Mouse (Mus musculus) embryonic facial prominence, embryonic 12.5 days (tissue): ENCODE measurements around the gene Cul7. TPM values are rescaled to one million over a fixed set of nuclear protein-coding genes. Genes with fewer than 3 reads are reported as not detected.

Experiments used
- ATAC-seq: fragments of 200-750 bp; cut with Nextera tagmentation; 2 replicates; pipeline ENCODE4 v1.8.0; 2017; ENCODE audit not compliant: insufficient number of reproducible peaks, insufficient read depth, low FRiP score, low TSS enrichment
- H3K27ac ChIP-seq: fragments of 300-500 bp; sonication (generic); 2 replicates; pipeline ENCODE4 v1.5.1; 2016; ENCODE audit warnings: mild to moderate bottlenecking
- H3K27me3 ChIP-seq: fragments of 300-500 bp; sonication (generic); 2 replicates; pipeline ENCODE4 v1.6.1; 2016; ENCODE audit warnings: mild to moderate bottlenecking, moderate library complexity
- H3K36me3 ChIP-seq: fragments of 300-500 bp; sonication (generic); 2 replicates; pipeline ENCODE4 v1.6.1; 2016; ENCODE audit warnings: mild to moderate bottlenecking
- H3K4me1 ChIP-seq: fragments of 300-500 bp; sonication (generic); 2 replicates; pipeline ENCODE4 v1.6.1; 2016
- H3K4me2 ChIP-seq: fragments of 300-500 bp; sonication (generic); replicated peaks from 2 replicates; pipeline ENCODE4 v1.6.1; 2016; ENCODE audit warnings: mild to moderate bottlenecking, moderate library complexity
- H3K4me3 ChIP-seq: fragments of 300-500 bp; sonication (generic); 2 replicates; pipeline ENCODE4 v1.5.1; 2016; ENCODE audit warnings: mild to moderate bottlenecking
- H3K9ac ChIP-seq: fragments of 300-500 bp; sonication (generic); 2 replicates; pipeline ENCODE4 v1.6.1; 2016; ENCODE audit warnings: mild to moderate bottlenecking, moderate library complexity
- H3K9me3 ChIP-seq: fragments of 300-500 bp; sonication (generic); 2 replicates; pipeline ENCODE4 v1.6.1; 2016; ENCODE audit warnings: mild to moderate bottlenecking, moderate library complexity
- WGBS: fragments of 180-500 bp; shearing (Covaris S2); methylation state at CpG from one replicate; pipeline ENCODE4 v1.1.7; 2016; 5-methylcytosine and 5-hydroxymethylcytosine counted together
- polyA plus RNA-seq: library from polyadenylated mRNA; unstranded; fragments of >200 nt; fragmentation: Nextera tagmentation; extraction: Ambion mirVana; gene quantifications from 2 replicates; pipeline ENCODE4 v1.2.1, GENCODE M21; 2016

Gene Cul7
- polyA plus RNA-seq, 1 experiment from 2014 or later = 57.3 TPM

DNA sequence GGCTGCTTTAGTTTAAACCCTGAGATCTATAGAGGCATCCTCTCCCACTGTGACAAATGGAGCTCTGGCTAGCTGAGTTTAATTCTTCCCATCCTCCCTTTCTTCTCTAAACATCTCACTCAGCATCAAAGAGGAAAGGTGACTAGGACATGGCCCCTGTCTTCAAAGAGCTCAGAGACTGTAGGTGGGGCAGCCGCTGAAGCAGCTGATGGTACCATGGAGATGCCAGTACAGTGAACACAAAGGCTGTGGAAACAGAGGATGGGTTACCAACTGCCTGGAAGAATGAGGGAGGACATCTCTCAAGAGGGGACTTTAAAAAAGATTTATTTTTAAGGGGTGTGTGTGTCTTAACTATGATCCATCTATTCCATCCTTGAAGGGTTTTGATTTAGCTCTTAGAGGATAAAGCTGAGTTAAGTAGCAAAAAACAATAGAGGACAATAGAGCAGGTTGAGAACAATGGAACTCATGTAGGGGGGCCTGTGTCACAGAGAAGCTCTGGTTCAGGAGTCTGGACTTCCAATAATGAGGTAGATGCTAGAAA, 44.5 kb downstream of the Cul7 start:
- no peak overlapping the region for H3K27ac ChIP-seq
- no peaks in the 10 kb centered on the region for H3K27me3 ChIP-seq
- H3K36me3 ChIP-seq = peaks cover 47% of the 10 kb centered on the region
- ATAC-seq = no peak
- WGBS = 97% methylated on average over 1 of the region's 1 CpGs
- H3K4me2 ChIP-seq = no peak overlapping the region
- no peaks in the 10 kb centered on the region for H3K4me1 ChIP-seq
- H3K4me3 ChIP-seq = no peak overlapping the region
- H3K9me3 ChIP-seq = no peaks in the 10 kb centered on the region
- H3K9ac ChIP-seq = no peak overlapping the region

GRCm38 (mm10) chr17:46698515-46698914, 48.4 kb downstream of the Cul7 start:
- no peaks in the 10 kb centered on the region for H3K27me3 ChIP-seq
- no peak for ATAC-seq
- H3K9ac ChIP-seq = no peak overlapping the region
- peaks cover 41% of the 10 kb centered on the region for H3K36me3 ChIP-seq
- no peak overlapping the region for H3K4me2 ChIP-seq
- no peak overlapping the region for H3K4me3 ChIP-seq
- H3K9me3 ChIP-seq = no peaks in the 10 kb centered on the region
- peaks cover 17% of the 10 kb centered on the region for H3K4me1 ChIP-seq
- WGBS = 88% methylated on average over 6 of the region's 6 CpGs
- no peak overlapping the region for H3K27ac ChIP-seq

DNA sequence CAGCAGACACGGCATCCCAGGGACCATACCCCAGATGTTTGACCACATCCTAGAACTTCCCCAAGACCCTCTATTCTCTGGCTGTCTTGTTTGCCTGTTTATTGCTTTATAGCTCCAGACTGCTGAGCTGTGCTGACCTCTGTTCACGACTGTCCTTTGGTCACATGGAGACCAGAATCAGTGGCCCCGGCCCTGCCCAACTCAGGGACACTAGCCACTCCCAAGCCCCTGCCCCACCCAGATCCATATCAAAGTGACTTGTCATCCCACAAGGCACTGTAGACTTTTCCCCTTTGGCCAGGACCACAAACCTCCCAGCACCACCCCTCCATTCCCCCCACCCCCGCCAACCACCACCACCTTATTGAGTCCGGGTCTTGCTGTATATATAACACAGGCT, 49.1 kb downstream of the Cul7 start:
- no peak overlapping the region for H3K9ac ChIP-seq
- no peaks in the 10 kb centered on the region for H3K9me3 ChIP-seq
- no peak for ATAC-seq
- H3K4me2 ChIP-seq = no peak overlapping the region
- H3K36me3 ChIP-seq = peaks cover 38% of the 10 kb centered on the region
- no peak overlapping the region for H3K27ac ChIP-seq
- H3K27me3 ChIP-seq = no peaks in the 10 kb centered on the region
- H3K4me1 ChIP-seq = peaks cover 24% of the 10 kb centered on the region
- H3K4me3 ChIP-seq = no peak overlapping the region
- WGBS = 82% methylated on average over 5 of the region's 5 CpGs

- no peak overlapping the region for H3K4me2 ChIP-seq
- peaks cover 38% of the 10 kb centered on the region for H3K36me3 ChIP-seq
- H3K27ac ChIP-seq = no peak overlapping the region
- H3K9ac ChIP-seq = no peak overlapping the region
- ATAC-seq = no peak
- peaks cover 24% of the 10 kb centered on the region for H3K4me1 ChIP-seq
- no peaks in the 10 kb centered on the region for H3K9me3 ChIP-seq
- no peaks in the 10 kb centered on the region for H3K27me3 ChIP-seq
- H3K4me3 ChIP-seq = no peak overlapping the region
- WGBS = 92% methylated on average over 3 of the region's 3 CpGs
These were observed 49.8 kb downstream of the Cul7 start for GRCm38 (mm10) chr17:46699912-46700311.

- no peak for ATAC-seq
- H3K9ac ChIP-seq = peak overlapping the region; percentile 31; the same call in 1 of the 2 replicates
- 86% methylated on average over 12 of the region's 12 CpGs for WGBS
- no peak overlapping the region; the same call in 1 of the 2 replicates for H3K4me2 ChIP-seq
- no peaks in the 10 kb centered on the region for H3K27me3 ChIP-seq
- no peaks in the 10 kb centered on the region for H3K9me3 ChIP-seq
- peak overlapping the region; percentile 46; the same call in 1 of the 2 replicates for H3K27ac ChIP-seq
- peaks cover 33% of the 10 kb centered on the region for H3K36me3 ChIP-seq
- peaks cover 34% of the 10 kb centered on the region for H3K4me1 ChIP-seq
- H3K4me3 ChIP-seq = no peak overlapping the region
These were observed 51.4 kb downstream of the Cul7 start for GRCm38 (mm10) chr17:46701489-46701888.

DNA sequence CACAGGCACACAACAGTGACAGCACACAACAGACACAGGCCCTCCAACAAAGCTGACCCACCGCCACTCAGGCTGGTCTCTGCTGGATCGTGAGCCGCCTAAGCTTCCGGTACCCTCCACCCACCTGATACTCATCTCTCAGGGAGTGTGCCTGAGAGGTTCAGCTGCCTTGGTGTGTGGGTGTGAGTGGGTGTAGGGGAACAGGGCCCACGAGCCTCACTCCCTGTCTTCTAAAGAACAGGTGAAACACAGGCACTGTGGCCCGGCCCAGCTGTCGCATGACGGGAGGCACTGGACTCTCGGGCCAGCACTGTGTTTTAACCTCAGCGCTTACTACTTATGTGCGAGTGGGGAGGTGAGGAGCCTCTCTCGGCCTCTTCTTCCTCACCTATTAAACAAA, 52.0 kb downstream of the Cul7 start:
- Histone ChIP-seq H3K9ac (0 out of 2 replicates have a peak overlapping the region, but pooled peaks have one; percentile 31), H3K9me3 (no peaks in the 10 kb centered on the region), H3K27me3 (no peaks in the 10 kb centered on the region), H3K27ac (no peak overlapping the region), H3K36me3 (peaks cover 32% of the 10 kb centered on the region), H3K4me3 (no peak overlapping the region), H3K4me1 (peaks cover 35% of the 10 kb centered on the region), H3K4me2 (no peak overlapping the region; the same call in 1 of the 2 replicates)
- WGBS = 90% methylated on average over 12 of the region's 12 CpGs
- no peak for ATAC-seq

DNA sequence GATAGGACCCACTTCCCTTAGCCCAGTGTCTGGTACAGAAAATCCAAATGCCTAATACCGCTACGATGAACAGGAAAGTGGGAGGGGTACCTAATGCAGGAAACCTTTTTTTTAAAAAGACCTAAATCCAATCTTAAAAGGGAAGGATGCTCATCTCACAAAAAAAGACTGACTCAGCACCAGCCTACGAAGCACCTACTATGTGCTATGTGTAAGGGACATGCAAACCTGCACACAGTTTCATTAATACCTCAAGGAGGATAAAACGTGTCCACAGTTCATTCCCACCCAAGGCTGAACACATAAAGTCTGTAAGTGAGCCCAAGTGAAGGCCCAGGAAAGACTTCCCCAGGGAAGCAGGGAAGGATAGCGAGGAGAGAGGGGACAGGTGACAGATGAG, 52.4 kb downstream of the Cul7 start:
- Histone ChIP-seq H3K27ac (no peak overlapping the region), H3K4me3 (0 out of 2 replicates have a peak overlapping the region, but pooled peaks have one; percentile 89), H3K9me3 (no peaks in the 10 kb centered on the region), H3K9ac (peak overlapping the region; percentile 96; the same call in 1 of the 2 replicates), H3K27me3 (no peaks in the 10 kb centered on the region), H3K4me1 (peaks cover 35% of the 10 kb centered on the region), H3K36me3 (peaks cover 28% of the 10 kb centered on the region), H3K4me2 (peak overlapping the region; percentile 86)
- no peak for ATAC-seq
- 86% methylated on average over 5 of the region's 5 CpGs for WGBS

- H3K27me3 ChIP-seq = no peaks in the 10 kb centered on the region
- H3K4me1 ChIP-seq = peaks cover 35% of the 10 kb centered on the region
- peaks cover 12% of the 10 kb centered on the region for H3K36me3 ChIP-seq
- H3K4me3 ChIP-seq = peak overlapping the region; percentile 89
- H3K9me3 ChIP-seq = no peaks in the 10 kb centered on the region
- WGBS = 5% methylated on average over 40 of the region's 41 CpGs
- peak overlapping the region; percentile 86 for H3K4me2 ChIP-seq
- peak; percentile 78 for ATAC-seq
- H3K9ac ChIP-seq = peak overlapping the region; percentile 96
- peak overlapping the region; percentile 92 for H3K27ac ChIP-seq
These were observed 54.1 kb downstream of the Cul7 start for GRCm38 (mm10) chr17:46703971-46704886.

DNA sequence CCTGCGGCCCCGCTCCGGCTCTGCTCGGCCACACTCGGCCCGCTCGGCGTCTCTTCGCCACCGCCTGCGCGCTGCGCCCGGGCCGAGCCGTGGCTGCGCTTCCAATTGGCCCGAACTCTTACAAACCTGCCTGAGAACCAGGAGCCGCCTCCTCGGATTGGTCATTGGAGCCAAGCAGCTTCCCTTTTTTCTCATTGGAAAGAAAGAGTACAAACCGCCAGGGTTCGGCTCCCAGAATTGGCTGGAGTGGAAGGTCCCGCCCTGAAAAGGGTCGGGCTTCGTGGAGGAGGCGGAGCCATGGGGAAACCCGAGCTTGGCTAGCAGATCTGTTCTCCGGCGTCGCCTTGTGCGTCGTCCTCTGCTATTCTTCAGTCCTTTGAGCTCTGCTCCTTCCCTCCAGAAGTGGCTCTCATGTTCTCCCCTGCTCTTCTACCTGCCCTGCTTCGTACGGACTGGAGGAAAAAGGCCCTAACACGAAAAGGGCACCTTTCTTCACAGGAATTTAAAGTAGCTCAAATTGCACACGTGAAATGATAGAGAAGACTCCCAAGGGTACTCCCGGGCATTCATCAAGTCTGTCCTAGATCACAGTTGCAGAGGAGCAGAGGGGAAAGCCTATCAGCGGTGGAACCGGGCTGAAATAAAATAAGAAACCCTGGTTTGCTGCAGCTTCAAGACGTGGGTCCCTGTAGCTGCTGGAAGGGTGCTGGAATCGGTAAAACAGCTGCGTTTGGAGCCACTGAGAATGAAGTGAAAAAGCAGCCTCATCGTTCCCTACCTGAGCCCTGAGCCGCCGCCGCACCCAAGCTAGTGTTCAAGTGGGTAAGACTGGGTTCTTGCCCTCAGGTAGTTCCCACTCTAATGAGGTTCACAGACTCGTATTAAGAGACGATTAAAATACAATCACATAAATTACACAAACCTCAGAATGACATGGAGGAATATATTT, 55.0 kb downstream of the Cul7 start, which contains the start of gene Ppp2r5d:
Ppp2r5d (minus strand) TSS at position 225 of the 949 bp plus-strand sequence.
- peak within 1 kb of the TSS; percentile 86 for H3K4me2 ChIP-seq
- no peaks in the 10 kb centered on the region for H3K9me3 ChIP-seq
- H3K27ac ChIP-seq = peak within 1 kb of the TSS; percentile 92
- peak; percentile 95 for ATAC-seq
- peaks cover 35% of the 10 kb centered on the region for H3K4me1 ChIP-seq
- H3K36me3 ChIP-seq = 0 out of 2 replicates have a peak, but pooled peaks cover 4% of the 10 kb centered on the region
- peak within 1 kb of the TSS; percentile 96 for H3K9ac ChIP-seq
- 1% methylated on average over 48 of the region's 48 CpGs for WGBS
- H3K4me3 ChIP-seq = peak within 1 kb of the TSS; percentile 89
- H3K27me3 ChIP-seq = no peaks in the 10 kb centered on the region

DNA sequence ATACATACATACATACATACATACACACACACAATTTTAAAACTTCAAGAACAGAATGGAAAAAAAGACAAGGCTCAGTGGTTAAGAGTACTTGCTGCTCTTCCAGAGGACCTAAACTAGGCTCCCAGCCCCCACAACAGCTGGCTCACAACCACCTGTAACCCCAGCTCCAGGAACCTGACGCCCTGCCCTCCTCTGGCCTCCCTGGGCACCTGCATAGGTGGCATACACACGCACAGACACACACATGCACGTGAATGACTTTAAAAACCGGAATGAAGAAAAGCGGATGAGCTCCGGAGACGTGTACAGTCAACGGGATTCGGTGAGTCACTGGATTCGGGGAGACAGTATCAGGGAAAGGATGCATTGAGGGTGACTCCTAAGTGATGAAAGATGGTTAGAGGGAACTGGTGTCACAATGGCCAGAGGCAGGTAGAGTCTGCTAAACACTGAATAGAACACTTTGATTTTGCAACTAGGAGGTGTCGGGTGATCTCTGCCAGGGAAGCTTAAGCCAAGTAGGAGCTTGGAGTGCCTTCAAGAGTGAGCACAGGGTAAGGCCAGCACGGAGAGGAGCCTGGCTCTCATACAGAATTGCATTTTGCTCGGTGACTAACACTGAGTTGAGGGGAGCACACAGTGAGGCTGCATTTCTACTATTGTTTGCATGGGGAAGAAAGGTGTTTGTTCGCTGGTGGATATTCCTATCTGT, 56.4 kb downstream of the Cul7 start:
- no peaks in the 10 kb centered on the region for H3K9me3 ChIP-seq

More for the DNA sequence above, 56.4 kb downstream of the Cul7 start:
- no peak overlapping the region for H3K27ac ChIP-seq
- H3K4me3 ChIP-seq = no peak overlapping the region
- H3K4me1 ChIP-seq = peaks cover 40% of the 10 kb centered on the region
- H3K4me2 ChIP-seq = no peak overlapping the region
- 0 out of 2 replicates have a peak, but pooled peaks cover 2% of the 10 kb centered on the region for H3K36me3 ChIP-seq
- H3K9ac ChIP-seq = no peak overlapping the region
- no peaks in the 10 kb centered on the region for H3K27me3 ChIP-seq
- 92% methylated on average over 14 of the region's 14 CpGs for WGBS
- no peak for ATAC-seq
